Mouse (Mus musculus): ENCODE data around the gene Ybey. TPM values are rescaled to one million over a fixed set of nuclear protein-coding genes. Genes with fewer than 3 reads are reported as not detected.

Ybey gene
- polyA plus RNA-seq (2016; fragmentation: Nextera tagmentation; extraction: Ambion mirVana): 8.4 TPM in 2 replicates

GRCm38 (mm10) chr10:76468203-76469162, at the start of gene Ybey, which contains the start of gene Mcm3ap:
Gene Ybey (minus strand): TSS chr10:76469114.
Gene Mcm3ap (plus strand): TSS chr10:76468927.
- 2% methylated on average over 55 of the region's 55 CpGs for WGBS
- Histone ChIP-seq H3K4me3 (peak within 1 kb of the TSS; percentile 57), H3K4me1 (peaks cover 4% of the 10 kb centered on the region; the same call in 1 of the 2 replicates), H3K4me2 (replicated peaks) (peak within 1 kb of the TSS; percentile 60), H3K9ac (peak within 1 kb of the TSS; percentile 67), H3K27ac (peak within 1 kb of the TSS; percentile 63; the same call in 1 of the 2 replicates), H3K9me3 (no peaks in the 10 kb centered on the region), H3K27me3 (replicated peaks) (no peaks in the 10 kb centered on the region), H3K36me3 (peaks cover 34% of the 10 kb centered on the region)
- ATAC-seq (ENCODE audit: low FRiP score, low read depth): peak; percentile 98

- Histone ChIP-seq H3K27me3 (replicated peaks) (no peaks in the 10 kb centered on the region), H3K9me3 (0 out of 2 replicates have a peak, but pooled peaks cover 7% of the 10 kb centered on the region), H3K27ac (no peak overlapping the region), H3K9ac (no peak overlapping the region), H3K4me1 (no peaks in the 10 kb centered on the region), H3K4me2 (replicated peaks) (no peak overlapping the region), H3K36me3 (peaks cover 80% of the 10 kb centered on the region), H3K4me3 (no peak overlapping the region)
- WGBS: 46% methylated on average over 5 of the region's 5 CpGs
- peak; percentile 74; the same call in 1 of the 2 replicates for ATAC-seq (ENCODE audit: low FRiP score, low read depth)
These were observed 44.2 kb upstream of the Ybey start for GRCm38 (mm10) chr10:76512965-76513583.

GRCm38 (mm10) chr10:76505865-76506264, 37.0 kb upstream of the Ybey start:
- WGBS: 95% methylated on average over 7 of the region's 7 CpGs
- Histone ChIP-seq H3K4me2 (replicated peaks) (no peak overlapping the region), H3K27me3 (replicated peaks) (no peaks in the 10 kb centered on the region), H3K27ac (no peak overlapping the region), H3K4me3 (no peak overlapping the region), H3K9me3 (no peaks in the 10 kb centered on the region), H3K9ac (no peak overlapping the region), H3K4me1 (no peaks in the 10 kb centered on the region), H3K36me3 (peaks cover 88% of the 10 kb centered on the region)
- ATAC-seq (ENCODE audit: low FRiP score, low read depth): no peak

GRCm38 (mm10) chr10:76504271-76504943, 35.5 kb upstream of the Ybey start:
- no peak overlapping the region for H3K4me2 ChIP-seq (replicated peaks)
- H3K36me3 ChIP-seq: peaks cover 90% of the 10 kb centered on the region
- H3K4me3 ChIP-seq: no peak overlapping the region
- H3K27ac ChIP-seq: no peak overlapping the region
- no peaks in the 10 kb centered on the region for H3K27me3 ChIP-seq (replicated peaks)
- no peaks in the 10 kb centered on the region for H3K4me1 ChIP-seq
- ATAC-seq (ENCODE audit: low FRiP score, low read depth): no peak
- WGBS: 92% methylated on average over 11 of the region's 11 CpGs
- no peaks in the 10 kb centered on the region for H3K9me3 ChIP-seq
- H3K9ac ChIP-seq: no peak overlapping the region

GRCm38 (mm10) chr10:76497522-76497921, 28.6 kb upstream of the Ybey start:
- Histone ChIP-seq H3K4me3 (no peak overlapping the region), H3K4me1 (no peaks in the 10 kb centered on the region), H3K9ac (no peak overlapping the region), H3K9me3 (no peaks in the 10 kb centered on the region), H3K36me3 (peaks cover 91% of the 10 kb centered on the region), H3K4me2 (replicated peaks) (no peak overlapping the region), H3K27me3 (replicated peaks) (no peaks in the 10 kb centered on the region), H3K27ac (no peak overlapping the region)
- ATAC-seq (ENCODE audit: low FRiP score, low read depth): no peak
- WGBS: 98% methylated on average over 4 of the region's 4 CpGs

GRCm38 (mm10) chr10:76496366-76496765, 27.5 kb upstream of the Ybey start:
- Histone ChIP-seq H3K4me2 (replicated peaks) (no peak overlapping the region), H3K9ac (no peak overlapping the region), H3K9me3 (no peaks in the 10 kb centered on the region), H3K27me3 (replicated peaks) (no peaks in the 10 kb centered on the region), H3K36me3 (peaks cover 84% of the 10 kb centered on the region), H3K4me1 (no peaks in the 10 kb centered on the region), H3K27ac (no peak overlapping the region), H3K4me3 (no peak overlapping the region)
- no peak for ATAC-seq (ENCODE audit: low FRiP score, low read depth)
- 96% methylated on average over 7 of the region's 7 CpGs for WGBS

- no peak overlapping the region for H3K4me3 ChIP-seq
- no peak overlapping the region for H3K27ac ChIP-seq
- no peak overlapping the region for H3K9ac ChIP-seq
- ATAC-seq (ENCODE audit: low FRiP score, low read depth): no peak
- H3K27me3 ChIP-seq (replicated peaks): no peaks in the 10 kb centered on the region
- H3K4me2 ChIP-seq (replicated peaks): no peak overlapping the region
- no peaks in the 10 kb centered on the region for H3K4me1 ChIP-seq
- peaks cover 84% of the 10 kb centered on the region for H3K36me3 ChIP-seq
- 95% methylated on average over 6 of the region's 6 CpGs for WGBS
- no peaks in the 10 kb centered on the region for H3K9me3 ChIP-seq
These were observed 26.6 kb upstream of the Ybey start for GRCm38 (mm10) chr10:76495501-76495900.

GRCm38 (mm10) chr10:76493527-76493926, 24.6 kb upstream of the Ybey start:
- no peak overlapping the region for H3K9ac ChIP-seq
- WGBS: 78% methylated on average over 1 of the region's 1 CpGs
- H3K9me3 ChIP-seq: no peaks in the 10 kb centered on the region
- no peaks in the 10 kb centered on the region for H3K27me3 ChIP-seq (replicated peaks)
- ATAC-seq (ENCODE audit: low FRiP score, low read depth): no peak
- peaks cover 83% of the 10 kb centered on the region for H3K36me3 ChIP-seq
- no peak overlapping the region for H3K27ac ChIP-seq
- H3K4me3 ChIP-seq: no peak overlapping the region
- no peak overlapping the region for H3K4me2 ChIP-seq (replicated peaks)
- no peaks in the 10 kb centered on the region for H3K4me1 ChIP-seq

GRCm38 (mm10) chr10:76489205-76489604, 20.3 kb upstream of the Ybey start:
- Histone ChIP-seq H3K27ac (no peak overlapping the region), H3K4me3 (no peak overlapping the region), H3K36me3 (peaks cover 90% of the 10 kb centered on the region), H3K9ac (no peak overlapping the region), H3K9me3 (no peaks in the 10 kb centered on the region), H3K4me2 (replicated peaks) (no peak overlapping the region), H3K4me1 (no peaks in the 10 kb centered on the region), H3K27me3 (replicated peaks) (no peaks in the 10 kb centered on the region)
- ATAC-seq (ENCODE audit: low FRiP score, low read depth): no peak
- 96% methylated on average over 15 of the region's 15 CpGs for WGBS

GRCm38 (mm10) chr10:76488265-76488664, 19.4 kb upstream of the Ybey start:
- Histone ChIP-seq H3K9ac (no peak overlapping the region), H3K9me3 (no peaks in the 10 kb centered on the region), H3K27ac (no peak overlapping the region), H3K27me3 (replicated peaks) (no peaks in the 10 kb centered on the region), H3K36me3 (peaks cover 90% of the 10 kb centered on the region), H3K4me3 (no peak overlapping the region), H3K4me1 (no peaks in the 10 kb centered on the region), H3K4me2 (replicated peaks) (no peak overlapping the region)
- WGBS: 92% methylated on average over 8 of the region's 8 CpGs
- ATAC-seq (ENCODE audit: low FRiP score, low read depth): no peak

- Histone ChIP-seq H3K9ac (no peak overlapping the region), H3K36me3 (peaks cover 96% of the 10 kb centered on the region), H3K4me1 (no peaks in the 10 kb centered on the region), H3K4me3 (no peak overlapping the region), H3K27me3 (replicated peaks) (no peaks in the 10 kb centered on the region), H3K27ac (no peak overlapping the region), H3K9me3 (no peaks in the 10 kb centered on the region), H3K4me2 (replicated peaks) (no peak overlapping the region)
- WGBS: 90% methylated on average over 2 of the region's 2 CpGs
- ATAC-seq (ENCODE audit: low FRiP score, low read depth): no peak
These were observed 17.4 kb upstream of the Ybey start for GRCm38 (mm10) chr10:76486302-76486701.

- Histone ChIP-seq H3K27ac (no peak overlapping the region), H3K9ac (no peak overlapping the region), H3K36me3 (peaks cover 95% of the 10 kb centered on the region), H3K27me3 (replicated peaks) (no peaks in the 10 kb centered on the region), H3K4me3 (no peak overlapping the region), H3K4me2 (replicated peaks) (no peak overlapping the region), H3K4me1 (no peaks in the 10 kb centered on the region), H3K9me3 (no peaks in the 10 kb centered on the region)
- WGBS: 94% methylated on average over 6 of the region's 6 CpGs
- ATAC-seq (ENCODE audit: low FRiP score, low read depth): no peak
These were observed 12.6 kb upstream of the Ybey start for GRCm38 (mm10) chr10:76481480-76481879.

Measured in neural tube, embryonic 12.5 days (tissue).